Mouse (Mus musculus): ENCODE measurements around the gene Lrwd1. TPM values are rescaled to one million over a fixed set of nuclear protein-coding genes. Genes with fewer than 3 reads are reported as not detected.

Lrwd1 gene
- polyA plus RNA-seq (2017; shearing (Covaris generic)): 31.2 TPM

GRCm38 (mm10) chr5:136135571-136136291 is at the start of gene Lrwd1, which contains the start of gene Alkbh4:
TSS of gene Lrwd1 (minus strand) at chr5:136136074.
TSS of gene Alkbh4 (plus strand) at chr5:136136146.

GRCm38 (mm10) chr5:136170512-136171362 is 34.9 kb upstream of the Lrwd1 start, which contains the start of gene Orai2:
TSS of gene Orai2 (minus strand) at chr5:136170713.

DNA sequence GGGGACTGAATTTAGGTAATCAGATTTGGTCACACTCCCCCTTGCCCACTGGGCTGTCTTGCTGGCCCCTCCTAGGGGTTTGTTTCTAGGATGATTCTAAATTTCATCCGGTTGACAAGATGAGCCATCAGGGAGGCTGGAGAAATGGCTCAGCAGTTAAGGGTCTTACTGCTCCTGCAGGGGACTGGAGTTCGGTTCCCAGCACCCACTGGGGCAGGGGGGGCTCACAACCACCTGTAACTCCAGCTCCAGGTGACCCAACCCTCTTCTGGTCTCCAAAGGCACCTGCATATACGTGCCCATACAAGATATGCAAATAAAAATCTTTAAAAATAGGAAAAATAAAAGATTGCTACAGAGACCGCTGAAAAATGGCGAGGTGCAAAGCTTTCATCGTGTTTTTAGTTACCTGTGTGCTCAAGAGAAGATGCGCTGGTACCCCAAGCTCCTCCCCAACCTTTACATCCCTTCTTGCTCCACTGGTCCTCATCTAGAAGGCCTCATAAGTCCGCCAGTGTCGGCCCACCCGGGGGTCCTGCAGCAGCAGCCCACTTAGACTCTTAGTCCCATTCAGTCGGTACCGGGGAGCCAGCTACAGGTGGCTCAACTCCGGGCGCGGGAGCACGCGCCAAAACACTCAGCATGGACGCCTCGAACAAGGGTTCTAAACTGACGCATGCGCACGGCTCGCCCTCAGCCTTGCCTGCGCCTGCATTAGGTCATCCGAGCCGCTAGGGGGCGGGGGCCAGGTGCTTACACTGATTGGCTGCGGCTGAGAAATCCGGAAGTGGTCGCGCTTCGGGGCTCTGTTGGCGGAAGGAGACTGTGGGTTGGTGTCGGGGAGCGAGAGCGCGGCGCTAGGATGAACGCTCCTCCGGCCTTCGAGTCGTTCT is 19.7 kb downstream of the Lrwd1 start, which contains the start of gene Polr2j:
Polr2j (plus strand) TSS at position 741 of the 893 bp plus-strand sequence.

DNA sequence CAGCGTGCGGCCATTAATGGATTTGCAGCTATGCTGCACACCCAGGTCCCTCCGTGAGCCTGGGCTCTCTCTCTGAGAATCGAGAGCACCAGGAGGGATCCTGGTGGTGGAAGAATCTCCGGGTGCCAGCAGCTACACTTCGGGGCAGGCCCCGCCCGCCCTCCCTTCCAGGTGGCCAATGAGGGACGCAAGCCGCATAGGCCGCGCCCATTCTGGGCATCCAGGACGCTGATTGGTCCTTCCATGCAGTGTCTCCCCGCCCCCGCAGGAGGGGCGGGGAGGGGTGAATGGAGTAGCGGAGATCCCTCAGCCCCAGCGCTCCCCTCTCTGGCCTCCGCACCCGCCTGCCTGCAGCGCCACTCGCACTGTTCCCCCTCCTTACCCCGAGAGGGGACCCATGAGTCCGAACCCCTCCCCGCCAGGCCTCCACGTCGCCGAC is 52.2 kb downstream of the Lrwd1 start, which contains the start of gene Rasa4:
Rasa4 (plus strand) TSS at position 248 of the 439 bp plus-strand sequence.

Other genes with a start within 250 kb of the Lrwd1 start
- gene Hspb1, start 248.2 kb downstream of the Lrwd1 start, polyA plus RNA-seq (2017; shearing (Covaris generic)): 6.1 TPM
- 63.7 TPM for gene Ywhag, start 201.5 kb downstream of the Lrwd1 start, polyA plus RNA-seq (2017; shearing (Covaris generic))
- not detected for gene Ssc4d, start 161.5 kb downstream of the Lrwd1 start, polyA plus RNA-seq (2017; shearing (Covaris generic))
- gene Zp3, start 156.0 kb downstream of the Lrwd1 start, polyA plus RNA-seq (2017; shearing (Covaris generic)): not detected
- 23.4 TPM for gene Dtx2, start 141.3 kb downstream of the Lrwd1 start, polyA plus RNA-seq (2017; shearing (Covaris generic))
- not detected for gene Upk3b, start 97.6 kb downstream of the Lrwd1 start, polyA plus RNA-seq (2017; shearing (Covaris generic))
- not detected for gene Upk3bl, start 81.6 kb downstream of the Lrwd1 start, polyA plus RNA-seq (2017; shearing (Covaris generic))
- 3.3 TPM for gene Rasa4, start 52.2 kb downstream of the Lrwd1 start, polyA plus RNA-seq (2017; shearing (Covaris generic))
- 55.2 TPM for gene Polr2j, start 19.4 kb downstream of the Lrwd1 start, polyA plus RNA-seq (2017; shearing (Covaris generic))
- 37.6 TPM for gene Alkbh4, start 72 bp upstream of the Lrwd1 start, polyA plus RNA-seq (2017; shearing (Covaris generic))
- 86.2 TPM for gene Orai2, start 34.6 kb upstream of the Lrwd1 start, polyA plus RNA-seq (2017; shearing (Covaris generic))
- gene Prkrip1, start 62.9 kb upstream of the Lrwd1 start, polyA plus RNA-seq (2017; shearing (Covaris generic)): 28.9 TPM
- not detected for gene Sh2b2, start 110.5 kb upstream of the Lrwd1 start, polyA plus RNA-seq (2017; shearing (Covaris generic))